Mouse (Mus musculus) cerebellum, adult 2 months (tissue): Measurements from ENCODE around the gene AU040320.

Experiments used
- CTCF ChIP-seq: fragments of 200-500 bp; IDR thresholded peaks from 2 replicates; pipeline ENCODE4 v1.5.1; 2011; ENCODE audit warnings: low read depth, mild to moderate bottlenecking, control low read depth, low read length, moderate library complexity, borderline replicate concordance; ENCODE audit not compliant: insufficient read depth
- POLR2A ChIP-seq: fragments of 200-500 bp; IDR thresholded peaks from 2 replicates; pipeline ENCODE4 v1.6.1; 2011; ENCODE audit warnings: low read length, control low read depth, borderline replicate concordance; ENCODE audit not compliant: insufficient read depth

DNA sequence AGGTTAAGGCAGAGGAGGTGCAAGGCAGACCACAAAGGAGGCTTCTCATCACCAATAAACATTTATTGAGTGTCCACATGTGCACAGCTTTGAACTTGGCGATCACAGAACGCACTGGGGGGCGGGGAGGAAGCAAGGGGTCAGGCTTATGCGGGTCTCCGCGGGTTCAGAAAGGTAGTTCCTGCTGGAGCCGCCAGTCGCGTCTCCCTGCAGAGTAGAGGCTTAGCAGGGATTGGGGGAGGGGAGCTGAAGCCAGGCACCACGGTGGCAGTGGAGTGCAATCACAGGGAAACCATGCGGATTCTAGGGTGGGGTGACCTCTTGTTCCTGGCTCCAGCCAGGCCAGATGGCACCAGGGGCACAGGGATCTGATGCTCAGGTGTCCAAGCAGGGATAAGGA, 9.6 kb upstream of the AU040320 start:
- no peak for TF ChIP-seq POLR2A
- TF ChIP-seq CTCF = no peak
